Mouse (Mus musculus) stomach, postnatal 0 days (tissue): Measurements from ENCODE around the gene Tspan12.

Source experiments
- CTCF ChIP-seq: IDR thresholded peaks from 2 replicates; pipeline ENCODE4 v1.5.1; 2016; ENCODE audit warnings: antibody characterized with exemption, low read depth, mild to moderate bottlenecking, moderate library complexity
- EP300 ChIP-seq: optimal IDR thresholded peaks from 2 replicates; pipeline ENCODE3; 2016; ENCODE audit warnings: antibody characterized with exemption

DNA sequence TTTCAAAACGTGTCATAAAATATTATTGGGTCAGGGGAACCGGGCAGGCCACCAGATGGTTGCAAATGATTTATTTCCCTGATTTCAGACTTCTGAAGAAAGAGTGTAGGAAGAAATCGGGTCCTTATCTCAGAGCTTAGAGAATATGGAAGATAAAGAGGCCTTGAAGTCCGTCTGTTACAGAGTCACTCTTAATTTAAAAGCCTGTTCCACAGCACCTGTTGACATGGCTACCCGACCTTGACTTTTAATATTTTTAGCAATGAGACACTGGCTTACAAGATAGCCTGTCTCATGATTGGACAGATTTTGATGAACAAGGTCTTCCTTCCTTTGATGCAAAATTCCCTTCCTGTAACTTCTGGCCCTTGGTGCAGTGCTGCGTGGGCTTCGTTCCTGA is 61.0 kb downstream of the Tspan12 start:
- TF ChIP-seq CTCF (no peak), EP300 (no peak)
